Mouse (Mus musculus): ENCODE results near the gene Zbtb16.

DNA sequence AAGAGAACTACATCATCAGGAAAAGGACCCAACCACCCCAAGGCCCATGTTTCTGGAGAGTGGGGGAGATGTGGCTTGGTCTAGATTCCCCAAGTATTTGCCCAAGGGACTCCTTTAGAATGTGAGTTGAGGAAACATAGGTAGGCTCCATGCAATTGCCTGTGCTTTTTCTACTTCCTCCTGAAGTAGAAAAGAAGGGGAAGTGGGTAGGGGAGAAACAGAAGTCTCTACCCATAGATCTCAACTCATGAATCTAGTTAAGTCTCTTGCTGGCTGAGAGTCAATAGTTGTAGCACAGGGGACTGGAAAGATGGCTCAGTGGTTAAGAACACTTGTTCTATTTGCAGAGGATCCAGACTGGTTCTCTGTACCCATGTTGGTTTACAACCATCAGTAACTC, 164.2 kb downstream of the Zbtb16 start:
- no peak for TF ChIP-seq MAFK (IDR thresholded peaks at IDR 0.05; ENCODE audit: insufficient read depth, low read depth, low read length)
- TF ChIP-seq ZNF384 (IDR thresholded peaks at IDR 0.05; ENCODE audit: low read depth, low read length): no peak
- TF ChIP-seq CHD2 (IDR thresholded peaks at IDR 0.05; ENCODE audit: low read depth, low read length): no peak
- no peak for TF ChIP-seq ZC3H11A (IDR thresholded peaks at IDR 0.05; ENCODE audit: borderline replicate concordance, low read depth, low read length)
- TF ChIP-seq HCFC1 (IDR thresholded peaks at IDR 0.05; ENCODE audit: borderline replicate concordance, insufficient read depth, low read length): no peak
